Mouse (Mus musculus) E14TG2a.4 (cell line): Measurements from ENCODE around the gene Ddx5.

Source experiments
- CTCF ChIP-seq: conservative IDR thresholded peaks from 2 replicates; pipeline ENCODE4 v1.5.1; 2014; ENCODE audit warnings: low read length
- NANOG ChIP-seq: IDR thresholded peaks from 2 replicates; pipeline ENCODE4 v1.6.1; 2014; ENCODE audit warnings: borderline replicate concordance, low read length, mixed read lengths
- POU5F1 ChIP-seq: IDR thresholded peaks from 2 replicates; pipeline ENCODE4 v1.6.1; 2014; ENCODE audit warnings: low read length, borderline replicate concordance

- TF ChIP-seq CTCF (no peak), NANOG (no peak), POU5F1 (no peak)
Observed at GRCm38 (mm10) chr11:106788775-106789459, at the start of gene Ddx5, which contains the start of gene Cep95.
